Mouse (Mus musculus): Measurements from ENCODE around the gene Igdcc4. TPM values are rescaled to one million over a fixed set of nuclear protein-coding genes. Genes with fewer than 3 reads are reported as not detected.

Gene Igdcc4
- polyA plus RNA-seq, 2 experiments, result 4.5 to 4.6 TPM

DNA sequence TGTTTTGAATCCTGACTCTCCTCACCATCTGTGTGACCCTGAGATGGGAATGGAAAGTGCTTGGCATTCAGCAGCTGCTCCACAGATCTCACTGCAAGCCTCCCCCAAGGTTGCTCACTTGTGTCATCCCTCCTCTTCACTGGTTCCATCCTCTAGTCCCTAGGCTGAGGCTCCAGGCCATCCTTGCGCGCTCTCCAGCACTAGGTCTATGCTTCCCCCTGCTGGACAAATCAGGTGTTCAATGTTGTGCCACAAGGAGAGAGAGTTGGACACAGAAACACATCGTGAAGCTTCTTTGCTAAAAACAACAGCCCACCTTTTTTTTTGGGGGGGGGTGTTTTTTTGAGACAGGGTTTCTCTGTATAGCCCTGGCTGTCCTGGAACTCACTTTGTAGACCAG lies 19.6 kb downstream of the Igdcc4 start:
- Histone ChIP-seq H3K4me1 (replicated peaks; ENCODE audit: control insufficient read depth in 2 of 2, insufficient read depth in 2 of 2, low read length in 1 of 2) (no peaks in the 10 kb centered on the region), H3K27ac (no peak overlapping the region), H3K9me3 (ENCODE audit: control insufficient read depth, low read length) (no peaks in the 10 kb centered on the region), H3K9ac (replicated peaks) (no peak overlapping the region), H3K27me3 (ENCODE audit: control insufficient read depth, insufficient read depth, low read length) (peaks cover 26% of the 10 kb centered on the region), H3K36me3 (replicated peaks; ENCODE audit: control insufficient read depth, insufficient read depth, low read depth) (no peaks in the 10 kb centered on the region), H3K4me3 (ENCODE audit: insufficient read depth in 1 of 2, low read depth in 2 of 2, low read length in 2 of 2) (no peak overlapping the region), H3K4me2 (ENCODE audit: low read depth) (no peak overlapping the region)
- 9% methylated on average over 3 of the region's 3 CpGs for WGBS (ENCODE audit: insufficient replicate concordance)
- ATAC-seq (ENCODE audit: insufficient read depth) (no peak), DNase-seq (ENCODE audit: low read depth in 3 of 3, low spot score in 3 of 3) (peak; percentile 30 to 42 (median 41))
- TF ChIP-seq EP300 (IDR thresholded peaks at IDR 0.05; ENCODE audit: low read depth), result no peak
- peak; percentile 90 for TF ChIP-seq CTCF (IDR thresholded peaks at IDR 0.05; ENCODE audit: low read depth)

DNA sequence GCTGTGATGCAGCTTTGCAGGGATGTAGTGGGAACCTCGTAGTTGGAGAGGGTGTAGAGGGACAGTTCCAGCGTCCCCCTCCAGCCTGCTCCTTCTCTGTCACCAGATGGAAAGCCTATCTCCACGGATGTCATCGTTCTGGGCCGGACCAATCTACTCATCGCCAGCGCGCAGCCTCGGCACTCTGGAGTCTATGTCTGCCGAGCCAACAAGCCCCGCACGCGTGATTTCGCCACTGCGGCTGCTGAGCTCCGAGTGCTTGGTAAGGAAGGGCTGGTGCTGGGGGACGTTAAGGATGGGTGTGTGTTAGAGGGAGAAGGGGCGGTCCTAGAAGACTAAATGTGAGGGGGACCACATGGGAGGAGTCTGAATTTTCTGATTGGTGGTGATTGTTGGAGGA lies 21.3 kb downstream of the Igdcc4 start:
- WGBS (ENCODE audit: insufficient replicate concordance), result 16% methylated on average over 18 of the region's 18 CpGs
- DNase-seq (ENCODE audit: low read depth in 3 of 3, low spot score in 3 of 3) (no peak), ATAC-seq (ENCODE audit: insufficient read depth) (no peak)

DNA sequence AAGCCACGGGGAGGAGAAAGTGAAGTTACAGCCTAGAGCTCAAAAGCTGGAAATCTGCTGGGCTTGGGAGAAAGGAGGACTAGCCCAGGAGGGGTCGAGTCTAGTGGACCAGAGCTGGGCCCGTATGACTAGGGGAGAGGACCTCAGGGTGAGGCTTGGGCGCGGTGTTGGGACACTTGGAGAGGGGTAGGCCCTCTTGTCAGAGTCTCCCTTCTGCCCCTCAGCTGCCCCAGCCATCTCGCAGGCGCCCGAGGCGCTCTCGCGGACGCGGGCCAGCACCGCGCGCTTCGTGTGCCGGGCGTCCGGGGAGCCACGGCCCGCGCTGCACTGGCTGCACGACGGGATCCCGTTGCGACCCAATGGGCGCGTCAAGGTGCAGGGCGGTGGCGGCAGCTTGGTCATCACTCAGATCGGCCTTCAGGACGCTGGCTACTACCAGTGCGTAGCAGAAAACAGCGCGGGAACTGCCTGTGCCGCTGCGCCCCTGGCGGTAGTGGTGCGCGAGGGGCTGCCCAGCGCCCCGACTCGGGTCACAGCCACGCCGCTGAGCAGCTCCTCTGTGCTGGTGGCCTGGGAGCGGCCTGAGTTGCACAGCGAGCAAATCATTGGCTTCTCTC lies 22.4 kb downstream of the Igdcc4 start:
- no peaks in the 10 kb centered on the region for H3K9me3 ChIP-seq (ENCODE audit: control insufficient read depth, low read length)
- H3K4me3 ChIP-seq (ENCODE audit: insufficient read depth in 1 of 2, low read depth in 2 of 2, low read length in 2 of 2), result peak overlapping the region; percentile 7 to 25; a peak in 2 of 4 replicates
- H3K9ac ChIP-seq (replicated peaks), result no peak overlapping the region
- no peaks in the 10 kb centered on the region for H3K36me3 ChIP-seq (replicated peaks; ENCODE audit: control insufficient read depth, insufficient read depth, low read depth)
- H3K4me2 ChIP-seq (ENCODE audit: low read depth), result peak overlapping the region; percentile 46
- 4% methylated on average over 48 of the region's 48 CpGs for WGBS (ENCODE audit: insufficient replicate concordance)
- no peak for DNase-seq (ENCODE audit: low read depth in 3 of 3, low spot score in 3 of 3)
- TF ChIP-seq EP300 (IDR thresholded peaks at IDR 0.05; ENCODE audit: low read depth) (no peak), CTCF (IDR thresholded peaks at IDR 0.05; ENCODE audit: low read depth) (peak; percentile 70)
- no peaks in the 10 kb centered on the region for H3K4me1 ChIP-seq (replicated peaks; ENCODE audit: control insufficient read depth in 2 of 2, insufficient read depth in 2 of 2, low read length in 1 of 2)
- no peak for ATAC-seq (ENCODE audit: insufficient read depth)
- peaks cover 26% of the 10 kb centered on the region for H3K27me3 ChIP-seq (ENCODE audit: control insufficient read depth, insufficient read depth, low read length)
- no peak overlapping the region for H3K27ac ChIP-seq

More for the DNA sequence above, 21.3 kb downstream of the Igdcc4 start:
- TF ChIP-seq EP300 (IDR thresholded peaks at IDR 0.05; ENCODE audit: low read depth) (no peak), CTCF (IDR thresholded peaks at IDR 0.05; ENCODE audit: low read depth) (no peak)
- peaks cover 26% of the 10 kb centered on the region for H3K27me3 ChIP-seq (ENCODE audit: control insufficient read depth, insufficient read depth, low read length)
- no peaks in the 10 kb centered on the region for H3K9me3 ChIP-seq (ENCODE audit: control insufficient read depth, low read length)
- H3K4me3 ChIP-seq (ENCODE audit: insufficient read depth in 1 of 2, low read depth in 2 of 2, low read length in 2 of 2), result no peak overlapping the region
- no peak overlapping the region for H3K9ac ChIP-seq (replicated peaks)
- H3K4me2 ChIP-seq (ENCODE audit: low read depth), result no peak overlapping the region
- no peaks in the 10 kb centered on the region for H3K4me1 ChIP-seq (replicated peaks; ENCODE audit: control insufficient read depth in 2 of 2, insufficient read depth in 2 of 2, low read length in 1 of 2)
- no peak overlapping the region for H3K27ac ChIP-seq
- H3K36me3 ChIP-seq (replicated peaks; ENCODE audit: control insufficient read depth, insufficient read depth, low read depth), result no peaks in the 10 kb centered on the region

- peaks cover 12% of the 10 kb centered on the region for H3K27me3 ChIP-seq (ENCODE audit: control insufficient read depth, insufficient read depth, low read length)
- no peaks in the 10 kb centered on the region for H3K9me3 ChIP-seq (ENCODE audit: control insufficient read depth, low read length)
- H3K9ac ChIP-seq (replicated peaks), result no peak overlapping the region
- no peaks in the 10 kb centered on the region for H3K36me3 ChIP-seq (replicated peaks; ENCODE audit: control insufficient read depth, insufficient read depth, low read depth)
- WGBS (ENCODE audit: insufficient replicate concordance), result 7% methylated on average over 25 of the region's 25 CpGs
- H3K4me1 ChIP-seq (replicated peaks; ENCODE audit: control insufficient read depth in 2 of 2, insufficient read depth in 2 of 2, low read length in 1 of 2), result no peaks in the 10 kb centered on the region
- peak overlapping the region; percentile 53 for H3K4me2 ChIP-seq (ENCODE audit: low read depth)
- DNase-seq (ENCODE audit: low read depth in 3 of 3, low spot score in 3 of 3), result peak in 1 of 3 experiments; percentile 20
- H3K4me3 ChIP-seq (ENCODE audit: insufficient read depth in 1 of 2, low read depth in 2 of 2, low read length in 2 of 2), result peak overlapping the region; percentile 0 to 10; a peak in 1 of 4 replicates
- ATAC-seq (ENCODE audit: insufficient read depth), result peak; percentile 31; the same call in 1 of the 2 replicates
- TF ChIP-seq CTCF (IDR thresholded peaks at IDR 0.05; ENCODE audit: low read depth) (peak; percentile 65), EP300 (IDR thresholded peaks at IDR 0.05; ENCODE audit: low read depth) (no peak)
- H3K27ac ChIP-seq, result no peak overlapping the region
These were observed 27.0 kb downstream of the Igdcc4 start for GRCm38 (mm10) chr9:65128123-65128815.

GRCm38 (mm10) chr9:65131717-65132116 lies 30.4 kb downstream of the Igdcc4 start:
- 29% methylated on average over 5 of the region's 5 CpGs for WGBS (ENCODE audit: insufficient replicate concordance)
- Histone ChIP-seq H3K4me1 (replicated peaks; ENCODE audit: control insufficient read depth in 2 of 2, insufficient read depth in 2 of 2, low read length in 1 of 2) (no peaks in the 10 kb centered on the region), H3K27ac (no peak overlapping the region), H3K9me3 (ENCODE audit: control insufficient read depth, low read length) (no peaks in the 10 kb centered on the region), H3K4me2 (ENCODE audit: low read depth) (no peak overlapping the region), H3K27me3 (ENCODE audit: control insufficient read depth, insufficient read depth, low read length) (no peaks in the 10 kb centered on the region; the same call in 1 of the 2 replicates), H3K4me3 (ENCODE audit: insufficient read depth in 1 of 2, low read depth in 2 of 2, low read length in 2 of 2) (no peak overlapping the region), H3K9ac (replicated peaks) (no peak overlapping the region), H3K36me3 (replicated peaks; ENCODE audit: control insufficient read depth, insufficient read depth, low read depth) (no peaks in the 10 kb centered on the region)
- no peak for DNase-seq (ENCODE audit: low read depth in 3 of 3, low spot score in 3 of 3)
- TF ChIP-seq EP300 (IDR thresholded peaks at IDR 0.05; ENCODE audit: low read depth), result no peak
- TF ChIP-seq CTCF (IDR thresholded peaks at IDR 0.05; ENCODE audit: low read depth), result no peak
- no peak for ATAC-seq (ENCODE audit: insufficient read depth)

All from liver, embryonic 14.5 days (tissue).